Mouse (Mus musculus) C2C12 (cell line): ENCODE data around the gene Lce1i.

Experiments used
- CEBPB ChIP-seq: IDR thresholded peaks from one replicate; pipeline ENCODE4 v1.6.1; 2011; ENCODE audit warnings: low read depth, mild to moderate bottlenecking, control low read depth, moderate library complexity
- CTCF ChIP-seq: IDR thresholded peaks from one replicate; pipeline ENCODE4 v1.5.1; 2011; ENCODE audit not compliant: control insufficient read depth, insufficient read depth, insufficient read length
- FOSL1 ChIP-seq: IDR thresholded peaks from one replicate; pipeline ENCODE4 v1.8.0; 2011; ENCODE audit warnings: mild to moderate bottlenecking, low read length; ENCODE audit not compliant: poor library complexity, insufficient read depth, severe bottlenecking
- MAX ChIP-seq: IDR thresholded peaks from one replicate; pipeline ENCODE4 v1.6.1; 2011; ENCODE audit warnings: mild to moderate bottlenecking, control low read depth
- MYOD1 ChIP-seq: IDR thresholded peaks from one replicate; pipeline ENCODE4 v1.6.1; 2011; ENCODE audit warnings: low read depth; ENCODE audit not compliant: control insufficient read depth, insufficient read length
- MYOG ChIP-seq: IDR thresholded peaks from one replicate; pipeline ENCODE4 v1.6.1; 2011; ENCODE audit not compliant: control insufficient read depth, insufficient read length; ENCODE audit errors: extremely low read depth
- USF1 ChIP-seq: IDR thresholded peaks from one replicate; pipeline ENCODE4 v1.6.1; 2011; ENCODE audit warnings: low read depth, mild to moderate bottlenecking, control low read depth, moderate library complexity

- TF ChIP-seq USF1, result no peak
- TF ChIP-seq CTCF, result no peak
- TF ChIP-seq MYOG, result no peak
- TF ChIP-seq MYOD1, result no peak
- no peak for TF ChIP-seq MAX
- no peak for TF ChIP-seq CEBPB
- no peak for TF ChIP-seq FOSL1
These were observed 26.5 kb downstream of the Lce1i start, which contains the start of gene Lce1g for GRCm38 (mm10) chr3:92752238-92752637.
